Mouse (Mus musculus) bone marrow, adult 2 months (tissue): ENCODE measurements around the gene Pfkm.

Source experiments
- CTCF ChIP-seq: fragments of 200-500 bp; IDR thresholded peaks from 2 replicates; pipeline ENCODE4 v1.5.1; 2011; ENCODE audit warnings: low read length, control low read depth; ENCODE audit not compliant: control insufficient read depth, insufficient read depth
- POLR2A ChIP-seq: fragments of 200-500 bp; IDR thresholded peaks from 2 replicates; pipeline ENCODE4 v1.6.1; 2011; ENCODE audit warnings: low read depth, mild to moderate bottlenecking, control low read depth, low read length, borderline replicate concordance; ENCODE audit not compliant: control insufficient read depth

DNA sequence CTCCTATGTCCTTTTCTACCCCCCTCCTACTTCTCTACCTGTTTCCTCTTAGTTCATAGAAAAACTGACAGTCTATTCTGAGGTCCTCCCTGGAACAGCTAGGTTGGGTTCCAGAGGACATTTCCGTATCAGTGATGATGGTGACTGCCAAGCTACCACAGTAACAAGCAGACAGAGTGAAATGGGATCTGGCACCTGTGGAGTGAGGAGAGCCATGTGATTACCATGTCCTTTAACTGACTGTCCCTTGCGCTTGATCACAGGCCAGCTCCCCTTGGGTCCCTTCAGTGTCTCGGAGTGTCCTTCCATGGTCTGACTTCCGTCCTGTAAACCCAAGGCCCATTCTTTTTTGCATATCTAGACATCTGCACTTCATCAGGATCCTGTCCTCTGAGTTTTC lies 38.6 kb downstream of the Pfkm start:
- TF ChIP-seq CTCF: no peak
- TF ChIP-seq POLR2A: no peak
